Mouse (Mus musculus) neutrophil, adult 5-6 weeks (primary cell): ENCODE data around the gene Ang2. TPM values are rescaled to one million over a fixed set of nuclear protein-coding genes. Genes with fewer than 3 reads are reported as not detected.
"Not testable (repeated sequence)": the region's sequence is repeated elsewhere in the genome, so short reads cannot be mapped to it uniquely, and the experiment has no call there.

ENCODE experiments used
- ATAC-seq: fragments of 151-379, 151-347 bp; 2 replicates; pipeline ENCODE4 v1.8.0; 2017; ENCODE audit warnings: mild to moderate bottlenecking, moderate TSS enrichment; ENCODE audit not compliant: insufficient number of reproducible peaks, poor library complexity, low FRiP score, severe bottlenecking; ENCODE audit errors: extremely low read depth
- total RNA-seq: library from RNA; stranded (forward); fragments of 200-1000 nt; gene quantifications from 2 replicates; pipeline ENCODE4 v1.2.3, GENCODE M21; 2017

The Ang2 gene
- not detected in 2 replicates for total RNA-seq

DNA sequence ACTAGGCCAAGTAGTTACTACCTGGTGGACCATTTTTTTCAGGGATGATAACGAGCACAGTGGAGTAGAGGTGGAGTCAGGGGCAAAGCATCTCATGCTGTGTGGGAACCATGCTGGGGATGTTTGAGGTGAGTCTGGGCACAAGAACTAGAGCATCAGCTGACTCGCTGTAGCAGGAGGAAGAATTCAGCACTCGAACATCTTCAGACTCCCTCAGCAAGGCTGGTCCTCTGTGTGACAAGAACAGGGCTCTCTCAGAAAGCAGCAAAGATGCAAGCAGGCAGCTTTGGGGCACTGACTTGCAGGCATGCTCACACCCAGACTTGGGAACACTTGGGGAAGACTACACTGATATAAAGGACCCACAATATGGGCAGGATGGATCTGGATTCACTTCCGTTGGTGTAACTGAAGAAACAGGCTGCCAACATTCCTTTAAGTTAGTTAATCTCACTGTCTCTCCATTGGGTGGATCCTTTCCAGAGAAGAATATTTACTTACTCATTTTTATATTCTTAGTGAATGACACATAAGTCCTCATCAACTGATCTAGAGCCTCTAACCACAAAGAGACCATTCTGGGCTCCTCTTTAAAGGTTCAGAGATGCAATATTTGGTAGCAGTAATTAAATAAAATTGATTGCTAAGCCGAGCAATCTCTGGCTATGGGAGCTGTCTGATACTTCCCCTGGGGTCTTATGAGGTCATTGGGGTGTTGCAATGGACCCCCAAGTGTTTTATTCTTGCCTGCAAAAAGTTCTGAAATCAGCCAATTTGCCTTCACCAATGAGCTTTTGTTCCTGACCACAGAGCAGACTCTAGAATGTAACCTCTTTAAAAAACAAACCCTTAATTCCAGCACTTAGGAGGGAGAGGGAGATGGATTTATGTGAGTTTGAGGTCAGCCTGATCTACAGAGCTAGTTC, at the start of gene Ang2:
TSS of gene Ang2 (minus strand) at position 51 of the 926 bp plus-strand sequence.
- ATAC-seq, result no peak

DNA sequence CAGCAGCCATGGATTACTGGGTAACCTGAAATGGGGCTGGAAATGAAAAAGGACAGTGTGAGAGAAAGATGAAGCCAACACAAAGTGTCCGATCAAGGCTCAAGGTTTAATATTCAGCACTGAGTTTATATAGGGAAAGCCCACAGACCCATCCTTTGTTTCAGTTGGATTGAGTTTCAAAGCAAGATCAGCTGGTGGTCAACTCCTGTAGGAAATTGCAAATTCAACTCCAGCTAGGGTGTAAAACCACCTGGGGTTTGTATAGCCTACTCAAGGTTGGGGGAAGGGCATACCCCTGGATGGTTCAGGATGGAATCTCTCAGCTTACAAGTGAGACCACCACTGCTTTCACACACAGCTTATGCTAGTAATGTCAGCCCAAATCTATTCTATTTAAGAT, 48.8 kb upstream of the Ang2 start:
- no peak for ATAC-seq

DNA sequence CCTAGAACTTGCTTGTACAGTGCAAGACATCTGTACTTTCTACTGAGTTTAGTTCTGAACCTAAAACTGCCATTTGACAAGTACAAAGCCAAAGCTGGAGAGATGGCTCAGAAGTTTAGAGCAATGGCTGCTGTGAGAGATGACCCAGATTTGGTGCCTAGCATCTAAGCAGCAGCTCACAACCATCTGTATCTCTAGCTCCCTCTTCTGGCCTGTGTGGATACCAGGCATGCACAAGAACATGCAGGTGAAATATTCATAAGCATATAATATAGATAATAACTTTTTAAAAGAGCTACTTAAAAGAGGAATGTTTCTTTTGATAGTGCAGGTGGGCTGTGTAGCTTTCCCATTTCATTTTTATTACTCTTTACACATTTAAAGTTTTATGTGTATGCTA, 42.0 kb upstream of the Ang2 start:
- peak; percentile 70; the same call in 1 of the 2 replicates for ATAC-seq

DNA sequence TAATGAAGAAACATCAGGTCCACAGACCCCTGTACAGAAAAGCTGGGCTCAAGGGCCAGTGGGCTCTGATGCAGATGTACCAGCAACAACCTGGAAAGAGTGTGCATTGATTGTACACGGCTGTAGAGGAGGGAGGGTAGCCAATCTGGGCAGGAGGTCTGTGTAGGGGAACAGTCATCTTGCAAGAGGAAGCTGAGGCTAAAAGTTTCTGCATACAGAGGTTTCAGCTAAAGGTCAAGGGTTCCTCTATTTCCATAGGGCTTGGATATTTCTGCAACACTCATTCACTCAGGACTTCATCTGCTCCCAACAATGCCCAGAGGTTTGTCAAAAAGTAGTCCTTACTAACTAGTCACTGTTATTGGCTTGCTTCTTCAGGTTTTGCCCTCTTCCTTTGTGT, 38.5 kb upstream of the Ang2 start:
- 0 out of 2 replicates have a peak, but pooled peaks have one; percentile 30 for ATAC-seq

DNA sequence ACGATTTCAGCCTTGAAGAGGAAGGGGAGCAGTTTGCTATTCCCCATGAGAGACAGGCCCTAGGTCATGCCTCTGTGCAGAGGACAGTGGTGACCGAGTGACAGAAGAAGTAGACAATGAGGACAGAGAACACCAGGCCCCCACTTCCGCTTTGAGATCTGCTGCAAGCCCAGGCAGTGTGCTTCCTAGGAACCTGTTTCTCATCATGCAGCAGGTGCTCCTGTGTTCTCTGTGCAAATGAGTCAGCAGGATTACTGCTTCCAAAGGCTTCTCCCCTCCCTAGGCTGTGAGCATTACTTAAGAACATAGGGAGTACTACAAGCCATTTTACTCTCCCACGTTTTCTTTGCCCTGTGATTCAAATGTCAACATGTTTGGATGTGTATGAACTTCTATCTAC, 30.7 kb upstream of the Ang2 start:
- ATAC-seq, result not testable (repeated sequence)

GRCm38 (mm10) chr14:51220075-51220474, 21.1 kb upstream of the Ang2 start:
- not testable (repeated sequence) for ATAC-seq

DNA sequence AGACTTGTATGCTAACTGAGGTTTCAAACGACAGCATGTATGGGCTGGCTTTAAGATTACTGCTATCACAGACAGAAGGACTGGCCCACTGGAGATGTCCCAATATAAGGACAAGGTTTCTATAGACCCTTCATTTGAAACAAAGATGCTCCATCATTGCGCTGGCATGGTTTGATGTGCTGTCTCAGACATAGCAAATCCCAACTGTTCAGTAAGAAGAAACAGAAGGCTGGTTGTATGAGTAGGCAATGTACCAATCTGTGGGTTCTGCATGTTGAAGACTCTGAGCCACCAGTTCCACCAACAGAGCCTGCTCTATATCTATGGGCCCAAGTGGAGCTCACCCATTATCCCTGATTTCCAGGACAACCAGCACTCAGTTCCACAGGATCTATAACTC, 4.2 kb upstream of the Ang2 start, which contains the start of gene Ear14:
TSS of gene Ear14 (plus strand) at position 277 of the 400 bp plus-strand sequence.
- ATAC-seq, result no peak

DNA sequence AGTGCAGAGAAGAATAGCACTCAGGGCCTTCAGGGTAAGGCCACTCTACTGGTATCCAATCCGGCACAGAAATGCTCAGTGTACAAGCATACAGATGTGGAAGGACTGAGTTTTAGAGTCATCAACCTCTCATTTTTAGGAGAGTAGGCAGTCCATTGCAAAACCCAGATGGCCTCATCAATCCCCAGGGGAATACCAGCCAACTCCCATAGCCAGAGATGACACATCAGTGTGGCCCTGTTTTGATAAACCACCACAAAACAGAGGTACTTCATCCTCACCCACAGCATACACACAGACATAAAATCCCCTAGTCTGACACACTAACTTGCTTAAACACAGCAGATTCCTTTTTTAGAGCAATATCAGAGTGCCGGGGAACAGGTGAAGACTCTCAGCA, 1.5 kb upstream of the Ang2 start:
- no peak for ATAC-seq

DNA sequence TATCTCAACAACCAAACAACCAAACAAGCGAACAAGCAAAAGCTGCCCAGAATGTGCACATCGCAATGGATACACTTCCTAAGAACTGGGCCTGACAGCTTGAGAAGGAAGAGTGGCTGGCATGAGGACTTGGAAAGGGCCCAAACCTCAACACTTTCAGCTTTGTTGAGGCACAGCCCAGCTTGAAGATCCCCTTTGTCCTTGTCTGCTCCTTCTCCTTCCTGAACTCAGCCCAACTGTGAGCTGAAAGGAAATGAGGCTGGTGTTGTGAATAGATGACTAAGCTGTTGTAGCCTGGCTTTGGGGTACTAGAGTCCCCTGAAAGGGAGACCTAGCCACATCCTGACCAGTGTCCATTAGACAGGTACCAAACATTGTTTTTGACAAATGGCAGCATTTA, 1.1 kb upstream of the Ang2 start:
- no peak for ATAC-seq

DNA sequence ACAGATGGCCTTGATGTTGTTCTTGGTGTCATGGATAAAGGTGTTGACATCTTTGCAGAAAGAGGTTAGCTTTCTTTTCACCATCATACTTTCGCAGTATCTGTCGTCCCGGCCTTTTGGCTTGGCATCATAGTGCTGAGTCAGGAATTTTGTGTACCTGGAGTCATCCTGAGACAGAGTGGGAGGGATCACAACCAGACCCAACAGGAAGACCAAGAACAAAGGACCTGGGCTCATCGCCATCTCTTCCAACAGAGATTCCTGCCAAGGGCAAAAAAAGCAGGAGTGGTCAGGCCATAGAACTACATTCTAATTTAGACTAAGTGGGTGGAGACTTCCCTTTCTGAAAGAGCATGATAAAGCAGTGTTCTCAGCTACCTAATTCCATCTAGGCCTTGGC, 3.3 kb downstream of the Ang2 start:
- ATAC-seq, result no peak

GRCm38 (mm10) chr14:51181051-51181450, 17.9 kb downstream of the Ang2 start:
- not testable (repeated sequence) for ATAC-seq

DNA sequence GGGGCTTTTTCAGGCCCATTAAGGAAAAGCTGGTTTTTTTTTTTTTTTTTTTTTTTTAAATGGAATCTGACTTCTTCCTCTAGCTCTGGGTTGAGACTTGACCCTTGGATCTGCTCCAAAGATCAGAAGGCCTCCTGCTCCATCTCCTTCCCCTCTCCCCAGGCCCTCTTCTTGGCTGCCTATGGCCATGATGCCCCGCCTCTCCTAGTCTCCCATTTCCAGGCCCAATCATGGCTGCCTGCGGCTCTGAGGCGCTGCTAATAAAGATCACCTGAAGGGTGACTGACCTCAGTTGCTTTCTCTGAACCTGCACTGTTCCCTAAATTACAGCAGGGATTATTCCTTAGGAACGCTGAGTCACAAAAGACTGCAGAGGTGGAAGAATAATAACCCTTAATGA, 25.1 kb downstream of the Ang2 start:
- ATAC-seq, result no peak

GRCm38 (mm10) chr14:51172947-51173346, 26.0 kb downstream of the Ang2 start:
- not testable (repeated sequence) for ATAC-seq

GRCm38 (mm10) chr14:51172095-51172865, 26.7 kb downstream of the Ang2 start:
- ATAC-seq, result peak; percentile 34; the same call in 1 of the 2 replicates

DNA sequence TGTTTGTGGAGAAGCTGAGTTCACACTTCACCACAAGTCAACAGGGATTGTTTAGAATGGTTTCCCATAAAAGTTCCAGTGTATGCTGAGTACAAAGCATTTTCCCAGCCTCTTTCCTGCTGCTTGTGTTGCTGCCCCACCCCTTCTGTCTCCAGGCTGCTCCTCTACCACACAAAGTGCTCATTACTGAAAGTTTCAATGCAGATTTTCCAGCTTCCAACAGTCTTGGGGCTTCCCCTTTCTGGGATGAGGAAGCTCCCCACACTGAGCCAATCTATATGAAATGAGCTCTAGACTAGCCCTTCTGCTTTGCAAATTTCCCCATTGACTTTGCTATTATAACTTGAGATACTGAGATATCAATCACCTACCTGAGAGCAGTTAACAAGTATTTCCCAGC, 32.9 kb downstream of the Ang2 start:
- ATAC-seq, result no peak

DNA sequence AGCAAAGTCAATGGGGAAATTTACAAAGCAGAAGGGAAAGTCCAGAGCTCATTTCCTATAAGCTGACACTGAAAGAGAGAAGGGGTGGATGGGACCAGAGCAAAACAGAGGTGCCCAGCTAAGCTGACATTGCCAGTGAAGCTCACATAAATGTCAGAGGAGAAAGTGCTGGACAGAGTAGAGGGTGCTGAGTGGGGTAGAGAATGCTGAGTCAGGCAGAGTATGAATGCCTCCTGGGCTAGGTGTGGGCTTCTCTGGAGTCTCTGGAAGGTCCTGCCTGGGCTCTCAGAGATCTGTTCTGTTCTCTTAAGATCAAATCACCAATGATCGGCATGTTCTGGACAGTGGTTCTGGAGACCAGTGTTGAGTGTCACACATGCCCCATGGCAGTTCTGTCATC, 33.5 kb downstream of the Ang2 start:
- ATAC-seq, result no peak

GRCm38 (mm10) chr14:51163323-51163722, 35.6 kb downstream of the Ang2 start:
- not testable (repeated sequence) for ATAC-seq

DNA sequence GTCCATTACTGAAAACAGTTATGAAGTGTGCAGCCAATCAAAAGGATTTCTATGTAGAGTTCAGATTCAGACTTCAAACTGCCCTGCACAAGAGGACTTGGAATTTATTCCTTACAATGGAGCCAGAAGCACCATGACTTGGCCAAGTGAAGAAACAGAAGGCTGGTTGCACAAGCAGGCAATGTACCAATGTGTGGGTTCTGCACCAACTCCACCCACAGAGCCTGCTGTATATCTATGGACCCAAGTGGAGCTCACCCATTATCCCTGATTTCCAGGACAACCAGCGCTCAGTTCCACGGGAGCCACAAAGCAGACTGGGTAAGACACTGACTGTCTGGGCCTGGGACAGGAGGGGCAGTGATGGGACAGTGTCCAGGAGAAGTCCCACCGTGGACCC, 37.0 kb downstream of the Ang2 start, which contains the start of gene Rnase2b:
TSS of gene Rnase2b (plus strand) at position 285 of the 400 bp plus-strand sequence.
- not testable (repeated sequence) for ATAC-seq

- ATAC-seq, result no peak
These were observed 41.9 kb downstream of the Ang2 start for GRCm38 (mm10) chr14:51157072-51157471.

DNA sequence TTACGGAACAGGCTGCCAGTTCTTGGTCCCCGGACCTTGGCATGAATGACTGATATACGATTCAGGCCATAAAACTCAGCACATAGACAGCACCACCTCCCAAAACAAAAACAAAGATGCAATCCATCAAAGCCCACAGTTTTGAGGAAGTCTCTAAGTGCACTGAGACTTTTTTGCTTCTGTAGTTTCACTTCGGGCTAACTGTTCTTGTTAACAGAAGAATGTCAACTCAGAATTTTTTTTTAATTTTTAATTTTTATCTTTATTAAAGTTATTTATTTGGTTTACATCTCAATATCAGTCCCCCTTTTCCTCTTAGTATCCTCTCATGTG, 42.2 kb downstream of the Ang2 start:
- ATAC-seq, result 0 out of 2 replicates have a peak, but pooled peaks have one; percentile 26
